Mouse (Mus musculus): Measurements from ENCODE around the gene Fmo3. TPM values are rescaled to one million over a fixed set of nuclear protein-coding genes. Genes with fewer than 3 reads are reported as not detected.

Fmo3 gene
- polyA plus RNA-seq (2012; rRNA removed) = not detected in 2 replicates

GRCm38 (mm10) chr1:162984428-162984827 lies at the start of gene Fmo3:
TSS of gene Fmo3 (minus strand) at chr1:162984528.

GRCm38 (mm10) chr1:162937415-162937814 lies 46.9 kb downstream of the Fmo3 start, which contains the start of gene Fmo6:
TSS of gene Fmo6 (minus strand) at chr1:162937515.

Other genes with a start within 250 kb of the Fmo3 start
- gene Prrc2c, start 244.0 kb downstream of the Fmo3 start, polyA plus RNA-seq (2012; rRNA removed) = 36.8 and 39.3 TPM in 2 replicates
- gene Fmo4, start 170.6 kb downstream of the Fmo3 start, polyA plus RNA-seq (2012; rRNA removed) = 0.57 and 0.79 TPM in 2 replicates
- 44.7 and 53.9 TPM in 2 replicates for gene Fmo1, start 117.9 kb downstream of the Fmo3 start, polyA plus RNA-seq (2012; rRNA removed)
- gene Fmo2, start 85.8 kb downstream of the Fmo3 start, polyA plus RNA-seq (2012; rRNA removed) = 0.13 and 0.23 TPM in 2 replicates
- 0.05 and 0.08 TPM in 2 replicates for gene Fmo6, start 47.0 kb downstream of the Fmo3 start, polyA plus RNA-seq (2012; rRNA removed)
- not detected in 2 replicates for gene Mroh9, start 101.1 kb upstream of the Fmo3 start, polyA plus RNA-seq (2012; rRNA removed)

Data from central nervous system, embryonic 18 days (tissue).